Mouse (Mus musculus): Measurements from ENCODE around the gene Scrn2.

DNA sequence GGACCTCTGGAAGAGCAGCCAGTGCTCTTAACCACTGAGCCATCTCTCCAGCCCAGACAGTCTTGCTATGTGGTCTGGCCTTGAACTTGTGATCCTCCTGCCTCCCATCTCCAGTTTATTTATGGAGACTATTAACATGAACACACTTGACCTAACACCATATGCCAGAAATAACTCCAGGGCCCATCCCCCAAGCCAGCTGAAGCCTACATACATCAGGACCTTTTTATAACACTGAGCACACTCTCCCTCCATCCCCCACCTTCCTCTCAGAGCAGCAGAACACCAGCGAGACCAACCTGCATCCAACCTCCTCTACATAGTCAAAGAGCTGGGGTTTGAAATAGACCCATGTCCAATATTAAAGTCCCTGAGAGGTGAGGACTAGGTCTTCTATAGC is 41.4 kb downstream of the Scrn2 start:
- TF ChIP-seq CTCF (IDR thresholded peaks at IDR 0.05; ENCODE audit: low read depth) (no peak), EP300 (IDR thresholded peaks at IDR 0.05; ENCODE audit: low read depth) (no peak)

All from liver, embryonic 14.5 days (tissue).